Mouse (Mus musculus) testis, adult 2 months (tissue): ENCODE data around the gene Myl4. TPM values are rescaled to one million over a fixed set of nuclear protein-coding genes. Genes with fewer than 3 reads are reported as not detected.
"Not testable (repeated sequence)": the region's sequence is repeated elsewhere in the genome, so short reads cannot be mapped to it uniquely, and the experiment has no call there.

Experiments used
- H3K27ac ChIP-seq: fragments of 200-500 bp; 2 replicates; pipeline ENCODE4 v1.5.1; 2012; ENCODE audit warnings: low read depth, low read length; ENCODE audit not compliant: control insufficient read depth, insufficient read depth
- H3K27me3 ChIP-seq: fragments of 200-500 bp; 2 replicates; pipeline ENCODE4 v1.6.1; 2012; ENCODE audit warnings: mild to moderate bottlenecking, low read length, moderate library complexity; ENCODE audit not compliant: control insufficient read depth, insufficient read depth
- H3K36me3 ChIP-seq: fragments of 200-500 bp; 2 replicates; pipeline ENCODE4 v1.6.1; 2012; ENCODE audit warnings: mild to moderate bottlenecking, low read length; ENCODE audit not compliant: control insufficient read depth, insufficient read depth
- H3K4me1 ChIP-seq: fragments of 200-500 bp; 2 replicates; pipeline ENCODE4 v1.6.1; 2012; ENCODE audit warnings: low read length; ENCODE audit not compliant: control insufficient read depth, insufficient read depth
- H3K4me3 ChIP-seq: fragments of 200-500 bp; 2 replicates; pipeline ENCODE4 v1.5.1; 2012; ENCODE audit warnings: low read depth, mild to moderate bottlenecking, low read length, moderate library complexity, mixed read lengths; ENCODE audit not compliant: control insufficient read depth
- CTCF ChIP-seq: fragments of 200-500 bp; IDR thresholded peaks from 2 replicates; pipeline ENCODE4 v1.5.1; 2012; ENCODE audit warnings: low read depth, mild to moderate bottlenecking, inconsistent platforms, low read length, moderate library complexity; ENCODE audit not compliant: control insufficient read depth, insufficient read depth, insufficient replicate concordance
- POLR2A ChIP-seq: fragments of 200-500 bp; IDR thresholded peaks from 2 replicates; pipeline ENCODE4 v1.6.1; 2012; ENCODE audit warnings: low read depth, mild to moderate bottlenecking, inconsistent platforms, low read length, moderate library complexity; ENCODE audit not compliant: control insufficient read depth
- polyA plus RNA-seq: library from polyadenylated mRNA; depleted of rRNA; stranded (reverse); fragments of >200 nt; gene quantifications from 2 replicates; pipeline ENCODE4 v1.2.3, GENCODE M21; 2012

The Myl4 gene
- polyA plus RNA-seq, 1 experiment = 57.4 TPM

DNA sequence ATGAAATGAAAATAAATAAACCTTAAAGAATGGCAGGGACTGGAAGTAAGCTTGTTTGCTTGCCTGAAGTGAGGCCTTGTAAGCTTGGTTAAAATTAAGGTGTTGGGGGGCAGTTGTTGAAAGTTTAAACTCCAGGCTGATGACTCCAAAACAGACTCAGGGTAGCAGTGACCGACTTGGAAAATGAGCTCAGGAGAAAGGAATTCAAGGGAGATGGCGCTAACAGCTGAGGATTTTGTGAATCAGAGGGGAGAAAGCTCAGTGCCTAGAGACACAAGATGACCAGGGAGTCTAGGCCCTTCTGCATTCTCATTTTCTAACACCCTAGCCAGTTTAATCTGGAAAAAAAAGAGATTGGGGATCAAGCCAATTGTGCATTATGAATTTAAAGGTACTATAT, 10.5 kb downstream of the Myl4 start:
- Histone ChIP-seq H3K27ac (no peak overlapping the region), H3K36me3 (no peaks in the 10 kb centered on the region), H3K4me3 (no peak overlapping the region), H3K4me1 (no peaks in the 10 kb centered on the region), H3K27me3 (no peaks in the 10 kb centered on the region)
- TF ChIP-seq POLR2A (no peak), CTCF (no peak)

DNA sequence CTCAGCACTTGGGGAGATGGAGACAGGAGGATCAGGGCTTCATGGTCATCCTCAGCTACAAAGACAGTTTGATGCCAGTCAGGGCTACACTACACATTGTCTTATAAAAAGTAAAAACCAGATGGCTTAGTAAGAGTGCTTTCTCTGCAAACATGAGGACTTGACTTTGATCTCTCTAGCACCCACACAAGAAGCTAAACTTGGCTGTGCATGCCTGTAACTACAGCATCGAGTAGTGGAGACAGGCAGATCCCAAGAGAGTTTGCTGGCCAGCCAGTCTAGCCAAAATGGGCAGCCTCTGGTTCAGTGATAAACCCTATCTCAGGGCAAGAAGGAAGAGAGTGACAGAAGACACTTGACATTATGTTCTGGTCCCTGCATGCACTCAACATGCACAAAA, 13.0 kb downstream of the Myl4 start:
- no peaks in the 10 kb centered on the region for H3K4me1 ChIP-seq
- no peak overlapping the region for H3K27ac ChIP-seq
- H3K36me3 ChIP-seq = no peaks in the 10 kb centered on the region
- no peaks in the 10 kb centered on the region for H3K27me3 ChIP-seq
- TF ChIP-seq POLR2A = no peak
- TF ChIP-seq CTCF = no peak
- H3K4me3 ChIP-seq = no peak overlapping the region

DNA sequence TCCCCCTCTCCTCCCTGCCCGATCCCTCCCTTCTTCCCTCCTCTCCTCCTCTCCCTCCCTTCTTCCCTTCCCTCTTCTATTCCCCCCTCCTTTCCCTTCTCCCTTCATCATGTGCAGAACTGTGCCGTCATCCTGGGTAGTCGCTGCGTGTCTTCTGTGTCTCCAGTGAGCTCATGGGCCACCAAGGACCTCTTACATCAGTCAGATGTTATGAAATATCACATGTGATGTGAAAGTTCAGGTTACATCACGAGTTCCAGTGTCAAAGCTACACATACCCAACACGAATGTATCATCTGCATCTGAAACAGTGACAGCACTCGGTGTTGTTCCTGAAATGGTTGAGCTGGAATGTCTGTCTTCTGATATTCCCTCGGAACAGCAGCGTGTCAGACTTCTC, 14.7 kb downstream of the Myl4 start:
- H3K4me1 ChIP-seq = no peaks in the 10 kb centered on the region
- H3K4me3 ChIP-seq = no peak overlapping the region
- TF ChIP-seq CTCF (no peak), POLR2A (no peak)
- H3K36me3 ChIP-seq = no peaks in the 10 kb centered on the region
- H3K27me3 ChIP-seq = no peaks in the 10 kb centered on the region
- H3K27ac ChIP-seq = no peak overlapping the region

DNA sequence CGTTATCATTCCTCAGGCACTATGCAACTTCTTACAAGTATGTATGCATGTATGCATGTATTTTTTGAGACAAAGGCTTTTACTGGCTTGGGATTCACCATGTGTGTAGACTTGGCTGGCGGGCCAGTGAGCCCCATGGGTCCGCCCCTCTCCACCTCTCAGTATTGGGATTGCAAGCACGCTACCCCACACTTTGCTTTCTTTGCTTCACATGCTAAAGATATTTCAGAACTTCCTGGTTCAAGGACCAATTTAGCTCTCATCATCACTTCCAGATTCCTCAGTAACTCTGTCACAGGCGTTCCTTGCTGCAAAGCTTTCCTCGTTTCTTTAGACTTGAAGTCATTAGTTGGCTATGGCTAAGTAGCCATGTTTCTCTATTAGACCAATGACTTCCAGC, 15.6 kb downstream of the Myl4 start:
- no peaks in the 10 kb centered on the region; the same call in 1 of the 2 replicates for H3K4me1 ChIP-seq
- H3K27me3 ChIP-seq = no peaks in the 10 kb centered on the region
- no peaks in the 10 kb centered on the region for H3K36me3 ChIP-seq
- no peak overlapping the region for H3K27ac ChIP-seq
- H3K4me3 ChIP-seq = no peak overlapping the region
- TF ChIP-seq POLR2A = no peak
- TF ChIP-seq CTCF = no peak

DNA sequence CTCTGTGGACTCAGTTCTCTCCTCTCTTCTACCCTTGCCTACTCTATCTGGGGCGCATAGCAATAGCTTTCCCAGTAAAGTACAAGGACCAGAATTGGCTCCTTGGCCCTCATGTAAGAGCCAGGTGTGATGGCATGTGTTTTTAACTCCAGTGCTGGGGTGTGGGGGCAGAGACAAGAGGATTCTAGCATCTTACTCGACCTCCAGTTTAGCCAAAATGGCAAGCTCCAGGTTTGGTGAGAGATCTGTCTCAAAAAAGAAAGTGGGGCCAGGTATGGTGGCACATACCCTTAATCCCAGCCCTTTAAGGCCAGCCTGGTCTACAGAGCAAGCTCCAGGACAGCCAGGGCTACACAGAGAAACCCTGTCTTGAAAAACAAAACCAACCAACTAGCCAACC, 16.3 kb downstream of the Myl4 start:
- Histone ChIP-seq H3K27ac (no peak overlapping the region), H3K4me1 (peaks cover 2% of the 10 kb centered on the region), H3K27me3 (no peaks in the 10 kb centered on the region), H3K4me3 (no peak overlapping the region), H3K36me3 (no peaks in the 10 kb centered on the region)
- TF ChIP-seq CTCF (no peak), POLR2A (no peak)

DNA sequence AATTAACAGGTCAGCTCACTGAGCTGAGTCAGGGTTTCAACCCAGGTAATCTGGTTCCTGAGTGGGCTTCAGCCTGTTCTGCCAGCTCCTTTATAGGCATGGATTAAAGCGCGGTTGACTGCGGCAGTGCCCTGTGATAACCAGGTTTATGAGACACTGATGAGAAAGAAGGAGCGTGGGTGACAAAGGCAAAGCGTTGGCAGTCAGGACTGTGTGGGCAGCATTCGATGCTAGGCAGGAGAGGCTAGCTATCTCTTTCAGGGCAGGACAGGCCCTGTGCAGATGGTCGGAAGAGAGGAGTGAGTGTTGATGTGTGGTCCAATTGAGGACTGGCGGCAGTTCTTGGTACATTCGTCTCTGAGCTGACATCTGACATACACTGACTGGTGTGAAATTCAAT, 17.3 kb downstream of the Myl4 start:
- Histone ChIP-seq H3K36me3 (no peaks in the 10 kb centered on the region), H3K4me3 (no peak overlapping the region), H3K4me1 (peaks cover 2% of the 10 kb centered on the region), H3K27me3 (no peaks in the 10 kb centered on the region), H3K27ac (no peak overlapping the region)
- TF ChIP-seq CTCF = no peak
- no peak for TF ChIP-seq POLR2A

DNA sequence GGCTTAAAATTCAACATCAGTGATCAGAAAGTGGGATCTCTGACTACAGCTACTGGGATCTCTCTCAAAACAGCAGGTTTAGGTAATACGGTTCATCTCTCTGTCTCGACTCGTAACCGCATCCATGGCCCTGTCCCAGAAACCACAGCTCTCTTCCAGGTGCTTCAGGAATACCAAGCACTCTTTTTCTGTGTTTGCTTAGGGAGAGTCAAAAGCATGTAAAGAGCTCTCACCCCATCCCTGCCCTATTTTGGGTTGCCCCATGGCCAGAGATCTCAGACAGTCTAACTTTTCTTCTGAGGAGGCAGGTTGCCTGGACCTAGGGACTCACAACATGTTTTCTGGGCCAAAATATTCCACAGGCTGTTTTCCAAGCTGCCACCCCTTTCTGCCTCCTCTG, 17.9 kb downstream of the Myl4 start:
- TF ChIP-seq CTCF (no peak), POLR2A (no peak)
- H3K36me3 ChIP-seq = no peaks in the 10 kb centered on the region
- peaks cover 2% of the 10 kb centered on the region for H3K4me1 ChIP-seq
- H3K4me3 ChIP-seq = no peak overlapping the region
- H3K27ac ChIP-seq = no peak overlapping the region
- H3K27me3 ChIP-seq = no peaks in the 10 kb centered on the region

DNA sequence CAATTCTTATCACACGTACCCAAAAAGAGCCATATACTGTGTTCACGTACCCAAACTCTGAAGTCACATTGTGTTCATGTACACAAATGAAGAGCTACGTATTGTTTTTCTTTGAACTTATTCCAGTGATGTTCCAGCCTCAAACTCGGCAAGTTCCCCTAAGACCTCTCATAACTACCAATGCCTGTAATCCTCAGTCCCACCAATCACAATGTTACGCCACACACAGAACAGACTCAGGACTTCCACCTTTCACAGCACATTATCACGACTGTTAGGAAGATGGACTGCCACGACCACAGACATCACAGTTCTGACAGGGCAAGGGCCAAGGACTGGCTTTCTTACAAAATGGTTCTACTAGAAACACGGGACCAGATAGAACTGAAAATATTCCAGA, 20.1 kb downstream of the Myl4 start:
- not testable (repeated sequence) for H3K4me1 ChIP-seq, H3K27ac ChIP-seq, H3K36me3 ChIP-seq, H3K27me3 ChIP-seq, H3K4me3 ChIP-seq

DNA sequence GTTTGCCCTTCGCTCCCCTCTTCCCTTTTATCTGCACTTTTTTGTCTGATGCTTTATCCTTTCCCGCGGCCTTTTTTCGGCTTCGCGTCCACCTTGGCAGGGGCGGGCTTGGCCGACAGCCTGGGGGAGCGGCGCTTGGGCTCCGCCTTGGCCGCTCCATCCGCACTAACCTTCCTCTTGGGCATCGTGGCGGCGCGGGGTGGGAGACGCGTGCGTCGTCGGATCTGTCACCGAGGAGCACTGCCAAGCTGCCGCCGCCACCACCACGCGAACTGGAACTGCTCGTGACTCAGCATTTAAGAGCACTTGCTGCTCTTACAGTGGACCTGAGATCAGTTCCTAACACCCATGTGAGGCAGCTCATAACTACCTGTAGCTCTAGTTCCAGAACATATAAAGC, 20.9 kb downstream of the Myl4 start:
- not testable (repeated sequence) for H3K27ac ChIP-seq, H3K36me3 ChIP-seq, H3K27me3 ChIP-seq, H3K4me1 ChIP-seq
- peak overlapping the region; percentile 17 for H3K4me3 ChIP-seq
